Mouse (Mus musculus) retina, postnatal 7 days (tissue): ENCODE data around the gene Ctdspl.

Experiments used
- DNase-seq: peaks from one replicate; pipeline ENCODE4 v3.0.0-alpha.2; 2012; ENCODE audit warnings: low read depth, low spot score

The Ctdspl gene

DNA sequence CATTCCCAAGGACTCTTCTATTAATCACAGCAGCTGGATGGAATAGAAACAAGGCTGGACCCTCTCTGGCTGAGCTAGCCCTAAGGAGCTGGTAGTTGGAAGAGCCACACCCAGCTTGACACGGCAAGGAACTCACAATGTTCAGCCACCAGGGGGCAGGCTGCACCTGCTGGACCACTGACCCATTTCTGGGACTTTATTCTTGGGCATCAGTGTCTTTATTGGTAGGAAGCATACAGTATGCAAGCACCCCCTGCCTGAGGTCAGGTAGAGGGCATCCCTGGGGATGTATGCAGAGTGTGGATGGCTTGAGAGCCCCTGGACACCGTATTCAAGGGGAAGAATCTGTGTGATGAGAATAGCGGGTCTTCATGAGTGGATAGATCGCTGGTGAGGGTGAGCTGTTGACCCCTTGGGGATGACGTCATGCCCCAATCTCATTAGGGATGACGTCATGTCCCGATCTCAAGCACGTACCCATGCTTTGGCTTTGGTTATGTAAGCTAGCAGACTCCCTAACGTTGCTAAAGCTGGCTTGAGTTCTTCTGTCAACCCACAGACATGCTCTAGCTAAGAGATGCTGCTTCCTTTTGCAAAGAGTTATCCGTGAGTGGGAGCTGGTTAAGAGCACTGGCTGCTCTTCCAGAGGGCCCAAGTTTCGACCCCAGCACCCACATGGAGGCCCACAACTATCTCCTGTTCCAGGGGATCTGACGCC is 5.3 kb upstream of the Ctdspl start:
- DNase-seq, result peak; percentile 67

DNA sequence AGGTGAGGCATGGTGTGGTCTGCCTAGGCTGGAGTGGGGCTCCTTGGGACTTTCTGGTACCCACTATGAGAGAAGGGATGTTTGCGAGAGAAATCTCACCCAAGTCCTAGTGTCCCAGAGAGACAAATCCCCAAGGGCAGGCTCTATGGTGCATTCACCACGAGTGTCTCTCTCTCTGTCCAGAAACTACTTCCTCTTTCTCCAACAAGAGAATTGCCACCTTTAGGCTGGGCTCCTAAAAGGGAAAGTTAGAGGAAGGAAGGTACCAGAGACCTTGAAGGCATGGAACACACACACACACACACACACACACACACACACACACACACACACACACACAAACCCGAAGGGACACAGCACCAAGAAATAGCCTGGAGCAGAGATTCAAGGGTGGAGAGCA is 4.3 kb upstream of the Ctdspl start:
- DNase-seq, result no peak

DNA sequence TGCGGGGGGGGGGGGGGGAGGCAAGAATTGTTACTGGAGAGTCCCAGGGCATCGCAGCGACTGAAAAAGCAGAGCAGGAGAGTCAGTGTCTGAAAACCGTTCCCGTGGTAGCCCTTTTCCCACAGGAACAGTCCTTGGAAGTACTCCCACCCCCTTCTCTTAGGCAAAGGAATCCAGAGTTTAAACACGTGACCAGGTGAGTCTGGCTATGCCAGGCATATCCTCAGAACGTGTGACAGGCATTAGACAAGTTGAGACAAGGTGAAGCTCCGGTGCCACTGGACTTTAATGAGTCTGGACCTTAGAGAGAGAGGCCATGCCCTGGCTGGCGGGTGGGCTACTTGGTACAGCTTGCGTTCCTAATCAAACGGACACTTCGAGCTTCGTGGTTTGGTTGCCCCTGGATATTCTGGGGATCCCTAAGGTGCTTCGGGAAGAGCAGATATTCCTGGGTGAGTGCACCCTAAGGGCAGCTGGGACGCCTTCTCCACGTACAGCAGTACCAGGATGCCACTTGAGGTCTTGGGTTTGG is 1.6 kb upstream of the Ctdspl start:
- no peak for DNase-seq

DNA sequence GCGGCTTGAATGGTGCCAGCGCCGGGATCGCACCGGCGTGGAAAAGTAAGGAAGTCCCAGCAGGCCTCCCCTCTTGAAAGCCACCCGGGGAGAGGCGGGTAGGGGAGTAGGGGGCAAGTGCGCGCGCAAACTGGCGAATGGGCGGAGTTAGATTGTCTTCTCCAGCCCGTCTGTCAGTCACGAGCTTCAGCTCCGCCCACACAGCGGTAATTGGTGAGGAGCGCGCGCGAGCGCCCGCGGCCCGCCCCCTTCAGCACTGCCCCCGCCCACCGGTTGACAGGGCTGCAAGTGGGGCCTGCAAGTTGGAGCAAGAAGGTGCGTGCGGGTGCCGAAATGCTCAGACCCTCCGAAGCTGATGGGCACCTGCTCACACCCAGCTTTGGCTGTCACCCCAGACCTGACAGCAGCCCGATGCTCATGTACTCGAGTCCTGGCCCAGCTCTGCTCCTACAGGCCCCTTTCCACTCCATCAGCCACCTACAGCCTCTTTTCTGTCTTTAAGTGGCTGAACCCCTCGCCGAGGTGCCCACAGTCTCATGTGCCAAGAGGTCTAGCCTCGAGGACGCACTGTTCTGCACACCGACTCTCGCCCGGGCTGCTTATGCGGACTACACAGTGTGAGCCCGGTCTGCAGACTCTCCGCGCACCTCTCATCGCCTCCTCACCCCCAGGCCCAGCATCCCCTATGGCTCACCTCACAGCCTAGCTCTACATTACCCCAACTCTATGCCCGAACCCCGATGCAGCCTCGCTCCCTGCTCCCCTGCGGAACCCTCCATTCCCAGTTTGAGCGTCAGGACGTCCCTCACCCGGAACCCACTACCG is 755 bp upstream of the Ctdspl start:
- DNase-seq, result peak; percentile 84

- DNase-seq, result peak; percentile 19
Observed at GRCm38 (mm10) chr9:118926688-118927321, 552 bp downstream of the Ctdspl start.

GRCm38 (mm10) chr9:118927501-118927900 is 1.2 kb downstream of the Ctdspl start:
- DNase-seq, result no peak

DNA sequence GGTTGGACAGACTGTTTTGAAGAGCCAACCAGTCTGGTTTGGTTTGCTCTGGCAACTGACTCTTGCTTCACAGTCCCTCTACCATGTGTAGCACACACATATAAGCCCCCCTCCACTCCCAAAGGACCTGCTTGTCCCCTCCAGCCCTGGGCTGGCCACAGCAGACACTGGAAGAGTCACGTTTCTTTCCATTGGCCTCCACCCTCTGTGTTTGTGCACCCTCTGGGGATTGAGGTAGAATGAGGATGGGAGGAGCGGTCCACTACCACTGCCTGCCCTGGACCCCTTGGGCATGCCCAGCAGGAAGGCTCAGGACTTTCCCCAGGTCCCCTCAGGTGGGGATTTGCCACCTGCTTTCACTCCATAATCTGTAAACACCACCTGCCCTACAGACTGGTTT is 1.8 kb downstream of the Ctdspl start:
- no peak for DNase-seq

- DNase-seq, result no peak
Observed at GRCm38 (mm10) chr9:118928656-118929055, 2.4 kb downstream of the Ctdspl start.

DNA sequence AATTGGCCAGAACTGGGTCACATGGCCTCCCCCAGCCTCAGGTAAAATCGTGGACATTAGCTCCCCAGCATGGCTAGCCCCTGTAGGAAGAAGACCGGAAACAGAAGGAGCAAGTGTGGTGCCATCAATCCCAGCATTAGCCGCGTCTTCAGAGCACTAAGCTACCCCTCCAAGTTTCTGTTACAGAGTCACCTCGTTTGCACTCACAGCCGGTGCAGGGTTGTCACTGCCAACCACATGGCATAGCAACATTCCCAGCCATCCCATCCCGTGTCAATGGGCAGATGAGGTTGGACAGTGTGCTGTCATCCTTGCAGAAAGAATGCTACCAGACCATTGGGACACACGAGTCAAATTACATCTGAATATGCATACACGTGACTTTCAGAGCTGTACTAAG is 4.4 kb downstream of the Ctdspl start:
- DNase-seq, result no peak

DNA sequence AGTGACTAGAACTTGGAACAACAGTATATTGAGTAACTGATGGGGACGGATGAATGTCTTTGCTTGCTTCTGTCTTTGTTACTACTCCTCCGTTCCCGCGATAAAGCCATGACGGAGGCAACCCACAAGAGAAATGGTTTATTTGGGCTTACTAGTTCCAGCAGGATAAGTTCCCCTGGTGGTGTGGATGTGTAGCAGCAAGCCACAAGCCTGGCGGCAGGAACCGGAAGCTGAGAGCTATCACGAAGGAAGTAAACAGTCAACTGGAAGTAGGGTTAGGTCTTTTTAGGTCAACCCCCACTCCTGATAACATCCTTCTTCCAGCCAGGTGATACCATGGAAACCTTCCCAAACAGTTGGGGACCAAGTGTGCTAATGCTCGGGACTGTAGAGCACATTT is 7.5 kb downstream of the Ctdspl start:
- DNase-seq, result no peak

DNA sequence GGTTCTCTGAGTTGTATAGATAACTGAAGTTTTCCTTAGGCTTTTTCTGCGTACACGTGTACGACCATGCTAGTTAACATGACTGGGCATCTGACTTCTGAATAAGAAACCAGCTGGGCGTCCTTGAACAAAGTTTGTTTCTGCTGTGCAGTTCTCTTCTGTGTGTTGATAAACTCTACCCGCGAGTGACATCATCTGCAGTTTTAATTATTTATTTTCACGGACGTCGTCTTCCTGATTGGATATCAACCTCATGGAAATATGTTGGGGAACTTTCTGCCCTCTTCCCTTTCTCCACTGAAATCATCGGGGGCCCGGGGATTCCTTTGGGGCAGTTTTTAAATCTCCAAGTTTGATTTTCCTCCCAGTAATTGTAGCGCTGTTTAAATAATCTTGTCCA is 8.1 kb downstream of the Ctdspl start:
- no peak for DNase-seq

DNA sequence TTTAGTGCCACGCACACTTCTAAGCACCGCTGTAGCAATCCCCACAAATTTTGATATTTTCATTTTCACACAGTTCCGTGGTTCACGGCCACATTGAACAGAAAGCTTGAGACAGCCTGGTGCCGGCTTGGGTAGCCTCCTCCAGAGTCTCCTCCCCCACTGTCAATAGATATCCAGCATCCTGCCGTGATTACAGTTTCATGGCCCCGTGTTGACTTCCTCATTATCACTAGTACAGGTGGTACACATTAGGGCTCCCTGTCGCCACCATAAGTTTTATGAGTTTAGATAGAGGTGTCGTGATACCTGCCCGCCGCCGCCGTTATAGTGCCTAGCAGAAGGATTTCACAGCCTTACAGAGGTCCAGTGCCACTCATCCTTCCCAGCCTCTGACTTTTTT is 8.8 kb downstream of the Ctdspl start:
- no peak for DNase-seq

DNA sequence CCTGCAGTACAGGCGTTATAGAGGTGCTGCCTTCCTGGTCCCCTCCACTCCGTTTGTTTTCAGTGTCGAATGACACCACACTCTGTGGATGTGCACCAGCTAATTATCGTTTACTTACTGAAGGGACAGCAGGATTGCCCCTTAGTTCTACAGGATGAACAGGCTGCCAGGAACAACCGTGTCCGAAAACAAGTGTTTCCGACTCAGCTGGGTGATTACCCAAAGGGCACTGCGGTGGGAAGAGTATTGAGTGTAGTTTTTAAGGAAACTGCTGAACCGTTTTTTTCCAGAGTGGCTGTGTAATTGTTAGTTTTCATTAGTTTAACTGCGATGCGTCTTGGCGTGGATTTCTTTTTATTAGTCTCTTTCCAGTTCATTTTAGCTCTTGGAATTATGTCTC is 9.8 kb downstream of the Ctdspl start:
- DNase-seq, result no peak

- no peak for DNase-seq
Observed at GRCm38 (mm10) chr9:118937515-118937914, 11.3 kb downstream of the Ctdspl start.

- no peak for DNase-seq
Observed at GRCm38 (mm10) chr9:118939410-118939809, 13.2 kb downstream of the Ctdspl start.

DNA sequence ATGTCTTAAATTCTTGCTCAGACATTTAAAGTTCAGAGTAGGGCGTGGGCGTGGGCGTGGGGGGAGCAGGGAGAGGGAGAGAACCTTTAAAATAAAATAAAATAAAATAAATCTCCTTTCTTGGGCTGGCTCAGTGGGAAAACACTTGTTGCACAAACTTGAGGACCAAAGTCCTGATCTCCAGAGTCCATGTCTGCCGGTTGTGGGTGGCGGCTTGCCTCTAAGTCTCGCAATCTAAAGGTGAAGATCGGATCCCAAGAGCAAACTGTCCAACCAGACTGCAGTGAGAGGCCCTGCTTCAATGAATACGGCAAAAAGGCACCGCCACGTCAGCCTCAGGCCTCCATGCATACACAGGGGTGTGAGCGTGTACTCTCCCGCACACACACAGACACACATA is 13.6 kb downstream of the Ctdspl start:
- no peak for DNase-seq

GRCm38 (mm10) chr9:118940591-118941207 is 14.4 kb downstream of the Ctdspl start:
- no peak for DNase-seq

- DNase-seq, result no peak
Observed at GRCm38 (mm10) chr9:118942030-118942429, 15.8 kb downstream of the Ctdspl start.

GRCm38 (mm10) chr9:118943941-118944340 is 17.7 kb downstream of the Ctdspl start:
- no peak for DNase-seq

- DNase-seq, result no peak
Observed at GRCm38 (mm10) chr9:118944388-118944787, 18.1 kb downstream of the Ctdspl start.

- DNase-seq, result no peak
Observed at GRCm38 (mm10) chr9:118948486-118948885, 22.2 kb downstream of the Ctdspl start.

- DNase-seq, result no peak
Observed at GRCm38 (mm10) chr9:118949124-118949523, 22.9 kb downstream of the Ctdspl start.
